Mouse (Mus musculus): ENCODE measurements around the gene Recql. TPM values are rescaled to one million over a fixed set of nuclear protein-coding genes. Genes with fewer than 3 reads are reported as not detected.

Recql gene
- total RNA-seq, 2 experiments from 2014 or later, result 14.5 to 20.2 TPM

Other genes with a start within 250 kb of the Recql start
- gene Slco1a6, start 178.6 kb downstream of the Recql start, total RNA-seq (2021), result under 1 TPM in 1 of 2 experiments, not detected in 1; 0.72 TPM
- gene Iapp, start 88.7 kb downstream of the Recql start, total RNA-seq (2021), result not detected
- not detected for gene Slco1a5, start 64.1 kb downstream of the Recql start, total RNA-seq (2021)
- 10 to 100 TPM; 10.8 to 12.6 TPM for gene Pyroxd1, start 41.4 kb downstream of the Recql start, total RNA-seq (2021)
- 10 to 100 TPM; 34.5 to 47.3 TPM for gene Golt1b, start 134 bp upstream of the Recql start, total RNA-seq (2021)
- gene Spx, start 26.4 kb upstream of the Recql start, total RNA-seq (2021), result under 1 TPM; 0.36 to 0.46 TPM
- 1 to 10 TPM; 2.9 to 8.3 TPM for gene Gys2, start 86.0 kb upstream of the Recql start, total RNA-seq (2021)
- gene Ldhb, start 120.9 kb upstream of the Recql start, total RNA-seq (2021), result 100 to 1,000 TPM; 184 to 196 TPM
- gene Kcnj8, start 184.5 kb upstream of the Recql start, total RNA-seq (2021), result 10 to 100 TPM; 10.4 to 10.7 TPM

All from adrenal gland, postnatal 36 days (tissue).